Mouse (Mus musculus) midbrain, embryonic 12.5 days (tissue): ENCODE results near the gene Pon1. TPM values are rescaled to one million over a fixed set of nuclear protein-coding genes. Genes with fewer than 3 reads are reported as not detected.

Experiments used
- ATAC-seq: fragments of 200-750 bp; cut with Nextera tagmentation; 2 replicates; pipeline ENCODE4 v1.8.0; 2017; ENCODE audit warnings: low read depth, moderate TSS enrichment, moderate library complexity; ENCODE audit not compliant: low FRiP score
- H3K27ac ChIP-seq: fragments of 300-500 bp; sonication (generic); replicated peaks from 2 replicates; pipeline ENCODE4 v1.5.1; 2016; ENCODE audit warnings: mild to moderate bottlenecking
- H3K27me3 ChIP-seq: fragments of 300-500 bp; sonication (generic); 2 replicates; pipeline ENCODE4 v1.6.1; 2016; ENCODE audit warnings: mild to moderate bottlenecking
- H3K36me3 ChIP-seq: fragments of 300-500 bp; sonication (generic); 2 replicates; pipeline ENCODE4 v1.6.1; 2016
- H3K4me1 ChIP-seq: fragments of 300-500 bp; sonication (generic); 2 replicates; pipeline ENCODE4 v1.6.1; 2016
- H3K4me2 ChIP-seq: fragments of 300-500 bp; sonication (generic); replicated peaks from 2 replicates; pipeline ENCODE4 v1.6.1; 2016; ENCODE audit warnings: mild to moderate bottlenecking, moderate library complexity
- H3K4me3 ChIP-seq: fragments of 300-500 bp; sonication (generic); 2 replicates; pipeline ENCODE4 v1.5.1; 2016; ENCODE audit warnings: mild to moderate bottlenecking
- H3K9ac ChIP-seq: fragments of 300-500 bp; sonication (generic); replicated peaks from 2 replicates; pipeline ENCODE4 v1.6.1; 2016; ENCODE audit warnings: mild to moderate bottlenecking, moderate library complexity
- H3K9me3 ChIP-seq: fragments of 300-500 bp; sonication (generic); 2 replicates; pipeline ENCODE4 v1.6.1; 2016; ENCODE audit warnings: mild to moderate bottlenecking
- WGBS: fragments of 180-500 bp; shearing (Covaris S2); methylation state at CpG from one replicate; pipeline ENCODE4 v1.1.7; 2016; 5-methylcytosine and 5-hydroxymethylcytosine counted together
- polyA plus RNA-seq: library from polyadenylated mRNA; unstranded; fragments of >200 nt; fragmentation: Nextera tagmentation; extraction: Ambion mirVana; gene quantifications from 2 replicates; pipeline ENCODE4 v1.2.1, GENCODE M21; 2016

Pon1 gene
- polyA plus RNA-seq, 1 experiment from 2014 or later: not detected

- Histone ChIP-seq H3K9ac (no peak overlapping the region), H3K36me3 (no peaks in the 10 kb centered on the region), H3K4me3 (no peak overlapping the region), H3K27me3 (no peaks in the 10 kb centered on the region), H3K27ac (no peak overlapping the region), H3K9me3 (no peaks in the 10 kb centered on the region), H3K4me2 (no peak overlapping the region), H3K4me1 (peaks cover 8% of the 10 kb centered on the region; the same call in 1 of the 2 replicates)
- no peak for ATAC-seq
- WGBS: 64% methylated on average over 4 of the region's 4 CpGs
These were observed 42.6 kb downstream of the Pon1 start for GRCm38 (mm10) chr6:5151171-5151570.

GRCm38 (mm10) chr6:5149941-5150340, 43.8 kb downstream of the Pon1 start:
- H3K27me3 ChIP-seq: no peaks in the 10 kb centered on the region
- H3K4me3 ChIP-seq: no peak overlapping the region
- WGBS: 88% methylated on average over 2 of the region's 2 CpGs
- peaks cover 8% of the 10 kb centered on the region; the same call in 1 of the 2 replicates for H3K4me1 ChIP-seq
- no peak for ATAC-seq
- H3K9me3 ChIP-seq: no peaks in the 10 kb centered on the region
- H3K9ac ChIP-seq: no peak overlapping the region
- H3K4me2 ChIP-seq: no peak overlapping the region
- H3K36me3 ChIP-seq: no peaks in the 10 kb centered on the region
- H3K27ac ChIP-seq: no peak overlapping the region

GRCm38 (mm10) chr6:5147488-5148142, 46.1 kb downstream of the Pon1 start:
- no peak overlapping the region for H3K27ac ChIP-seq
- no peak overlapping the region for H3K4me2 ChIP-seq
- H3K9ac ChIP-seq: no peak overlapping the region
- H3K9me3 ChIP-seq: no peaks in the 10 kb centered on the region
- H3K4me3 ChIP-seq: no peak overlapping the region
- no peak for ATAC-seq
- H3K36me3 ChIP-seq: no peaks in the 10 kb centered on the region
- H3K27me3 ChIP-seq: no peaks in the 10 kb centered on the region
- WGBS: 84% methylated on average over 13 of the region's 13 CpGs
- peaks cover 8% of the 10 kb centered on the region; the same call in 1 of the 2 replicates for H3K4me1 ChIP-seq

- Histone ChIP-seq H3K4me3 (no peak overlapping the region), H3K36me3 (0 out of 2 replicates have a peak, but pooled peaks cover 7% of the 10 kb centered on the region), H3K9me3 (no peaks in the 10 kb centered on the region), H3K9ac (no peak overlapping the region), H3K27me3 (no peaks in the 10 kb centered on the region), H3K4me1 (no peaks in the 10 kb centered on the region), H3K4me2 (no peak overlapping the region), H3K27ac (no peak overlapping the region)
- ATAC-seq: no peak
- 89% methylated on average over 9 of the region's 9 CpGs for WGBS
These were observed 54.1 kb downstream of the Pon1 start for GRCm38 (mm10) chr6:5139666-5140065.

GRCm38 (mm10) chr6:5138875-5139631, 54.7 kb downstream of the Pon1 start:
- H3K27ac ChIP-seq: no peak overlapping the region
- no peaks in the 10 kb centered on the region for H3K4me1 ChIP-seq
- WGBS: 87% methylated on average over 12 of the region's 12 CpGs
- 0 out of 2 replicates have a peak, but pooled peaks cover 8% of the 10 kb centered on the region for H3K36me3 ChIP-seq
- H3K9me3 ChIP-seq: no peaks in the 10 kb centered on the region
- H3K9ac ChIP-seq: no peak overlapping the region
- H3K4me2 ChIP-seq: no peak overlapping the region
- ATAC-seq: no peak
- no peak overlapping the region for H3K4me3 ChIP-seq
- no peaks in the 10 kb centered on the region for H3K27me3 ChIP-seq

GRCm38 (mm10) chr6:5136046-5136445, 57.7 kb downstream of the Pon1 start:
- Histone ChIP-seq H3K36me3 (0 out of 2 replicates have a peak, but pooled peaks cover 8% of the 10 kb centered on the region), H3K27me3 (no peaks in the 10 kb centered on the region), H3K9me3 (no peaks in the 10 kb centered on the region), H3K4me2 (no peak overlapping the region), H3K9ac (no peak overlapping the region), H3K27ac (no peak overlapping the region), H3K4me1 (no peaks in the 10 kb centered on the region), H3K4me3 (no peak overlapping the region)
- WGBS: 78% methylated on average over 6 of the region's 6 CpGs
- ATAC-seq: no peak

- 81% methylated on average over 6 of the region's 6 CpGs for WGBS
- H3K4me1 ChIP-seq: no peaks in the 10 kb centered on the region
- no peak overlapping the region for H3K9ac ChIP-seq
- no peak overlapping the region for H3K4me3 ChIP-seq
- H3K4me2 ChIP-seq: no peak overlapping the region
- no peaks in the 10 kb centered on the region for H3K27me3 ChIP-seq
- no peaks in the 10 kb centered on the region for H3K9me3 ChIP-seq
- H3K27ac ChIP-seq: no peak overlapping the region
- 0 out of 2 replicates have a peak, but pooled peaks cover 8% of the 10 kb centered on the region for H3K36me3 ChIP-seq
- no peak for ATAC-seq
These were observed 58.8 kb downstream of the Pon1 start for GRCm38 (mm10) chr6:5134986-5135385.

- Histone ChIP-seq H3K4me3 (no peak overlapping the region), H3K9ac (no peak overlapping the region), H3K27me3 (no peaks in the 10 kb centered on the region), H3K4me1 (no peaks in the 10 kb centered on the region), H3K36me3 (no peaks in the 10 kb centered on the region), H3K27ac (no peak overlapping the region), H3K9me3 (no peaks in the 10 kb centered on the region), H3K4me2 (no peak overlapping the region)
- peak; percentile 66; the same call in 1 of the 2 replicates for ATAC-seq
- 77% methylated on average over 14 of the region's 14 CpGs for WGBS
These were observed 64.2 kb downstream of the Pon1 start for GRCm38 (mm10) chr6:5129364-5130093.

GRCm38 (mm10) chr6:5120229-5120628, 73.5 kb downstream of the Pon1 start:
- H3K4me1 ChIP-seq: no peaks in the 10 kb centered on the region
- WGBS: 69% methylated on average over 3 of the region's 3 CpGs
- no peak for ATAC-seq
- H3K27me3 ChIP-seq: no peaks in the 10 kb centered on the region
- H3K4me2 ChIP-seq: no peak overlapping the region
- no peaks in the 10 kb centered on the region for H3K9me3 ChIP-seq
- no peak overlapping the region for H3K9ac ChIP-seq
- H3K4me3 ChIP-seq: no peak overlapping the region
- peaks cover 13% of the 10 kb centered on the region; the same call in 1 of the 2 replicates for H3K36me3 ChIP-seq
- no peak overlapping the region for H3K27ac ChIP-seq

GRCm38 (mm10) chr6:5119181-5119910, 74.4 kb downstream of the Pon1 start:
- no peak for ATAC-seq
- WGBS: 83% methylated on average over 15 of the region's 15 CpGs

More at GRCm38 (mm10) chr6:5119181-5119910, 74.4 kb downstream of the Pon1 start:
- no peak overlapping the region for H3K4me2 ChIP-seq
- no peaks in the 10 kb centered on the region for H3K27me3 ChIP-seq
- no peaks in the 10 kb centered on the region for H3K4me1 ChIP-seq
- no peak overlapping the region for H3K9ac ChIP-seq
- H3K36me3 ChIP-seq: peaks cover 14% of the 10 kb centered on the region; the same call in 1 of the 2 replicates
- no peaks in the 10 kb centered on the region for H3K9me3 ChIP-seq
- no peak overlapping the region for H3K4me3 ChIP-seq
- H3K27ac ChIP-seq: no peak overlapping the region
